Comparison of ENCODE assay signal across 17 mouse cellular contexts in the genomic region with DNA sequence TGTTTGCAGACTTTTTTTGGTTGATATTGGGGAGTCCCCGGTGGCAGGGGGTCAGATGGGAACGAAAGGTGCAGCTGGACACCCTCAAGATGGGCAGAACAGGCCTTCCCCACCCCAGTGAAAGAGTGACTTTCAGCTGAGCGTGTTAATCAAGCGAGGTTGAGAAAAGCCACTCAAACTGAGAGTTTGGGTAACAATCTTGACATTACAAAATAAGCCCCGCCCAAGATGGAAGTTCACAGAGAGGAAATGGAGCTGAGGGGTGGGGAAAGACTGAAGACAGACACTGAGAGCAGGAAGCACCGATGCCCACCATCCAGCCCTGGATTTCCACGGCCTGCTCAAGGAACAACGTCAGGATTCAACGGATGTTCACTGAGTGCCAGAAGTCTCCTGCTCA.
DNase-seq lines count a peak whose midpoint lies in the region; ATAC-seq lines count a peak whose summit lies in the region.
"Had no signal": no experiment of that assay in that cellular context is flagged by ENCODE, and none has a peak within 500 bp of the region (broad histone marks: within the 10 kb centered on the region; RNA-seq: fewer than 3 reads in every experiment).

No protein-coding gene starts in this region.

- no peak overlapping the region for H3K4me2 ChIP-seq in heart, embryonic 13.5 days
- H3K4me2 ChIP-seq: embryonic facial prominence, embryonic 13.5 days; forebrain, embryonic 13.5 days; heart, embryonic 12.5 days; hindbrain, embryonic 14.5 days had no signal

- no peak for ATAC-seq in heart, embryonic 13.5 days (ENCODE audit: extremely low read depth, insufficient number of reproducible peaks, low FRiP score, low TSS enrichment)
- peak; percentile 54 for ATAC-seq in granulocyte monocyte progenitor cell, adult 5-6 weeks (replicated peaks; ENCODE audit: poor library complexity, severe bottlenecking)
- ATAC-seq: forebrain, embryonic 13.5 days; intestine, embryonic 16.5 days had no signal

- H3K27ac ChIP-seq in heart, embryonic 13.5 days (replicated peaks): peak overlapping the region; percentile 88; the same call in 1 of the 2 replicates
- H3K27ac ChIP-seq: embryonic facial prominence, embryonic 13.5 days; forebrain, embryonic 13.5 days; heart, adult 2 months; hindbrain, embryonic 14.5 days had no signal

- H3K4me3 ChIP-seq in heart, embryonic 13.5 days: no peak overlapping the region
- H3K4me3 ChIP-seq: embryonic facial prominence, embryonic 13.5 days; forebrain, embryonic 13.5 days; heart, adult 2 months; heart, embryonic 12.5 days had no signal

- no peak for DNase-seq in heart, postnatal 10 days
- peak; percentile 39 for DNase-seq in lung, postnatal 36 days
- DNase-seq in lung, postnatal 25 days (ENCODE audit: low spot score): no peak
- DNase-seq in right cerebral cortex, postnatal 36 days (ENCODE audit: low spot score in 2 of 2): no peak
- DNase-seq in frontal cortex, postnatal 14 days (ENCODE audit: low spot score in 2 of 2): no peak
- DNase-seq: adrenal gland, postnatal 14 days; cerebellum, adult 18-20 months; cerebellum, adult 9-11 months; cerebellum, postnatal 36 days; heart, adult 2 months had no signal

- no peaks in the 10 kb centered on the region for H3K36me3 ChIP-seq in heart, embryonic 13.5 days
- H3K36me3 ChIP-seq: embryonic facial prominence, embryonic 13.5 days; heart, embryonic 12.5 days had no signal

- H3K27me3 ChIP-seq in heart, embryonic 13.5 days (replicated peaks): no peaks in the 10 kb centered on the region
- H3K27me3 ChIP-seq: embryonic facial prominence, embryonic 13.5 days; heart, embryonic 12.5 days had no signal

- intact Hi-C loops in heart, postnatal 10 days (cut with DNase I): loop anchor here (5.0 kb wide), 1 partner anchor 614 kb away; no protein-coding TSS in a partner anchor

- no peak overlapping the region for H3K9ac ChIP-seq in heart, embryonic 13.5 days
- H3K9ac ChIP-seq: embryonic facial prominence, embryonic 13.5 days; forebrain, embryonic 13.5 days; heart, embryonic 12.5 days; hindbrain, embryonic 14.5 days had no signal

- no peaks in the 10 kb centered on the region for H3K9me3 ChIP-seq in heart, embryonic 13.5 days
- H3K9me3 ChIP-seq: embryonic facial prominence, embryonic 13.5 days; forebrain, embryonic 13.5 days; heart, embryonic 12.5 days had no signal

- H3K4me1 ChIP-seq in heart, embryonic 13.5 days: peaks cover 52% of the 10 kb centered on the region
- H3K4me1 ChIP-seq: forebrain, embryonic 13.5 days had no signal

- 85% methylated on average over 9 of the region's 9 CpGs for WGBS in heart, embryonic 13.5 days
